Mouse (Mus musculus) kidney, postnatal 14 days (tissue): Measurements from ENCODE around the gene Rubcnl.

Experiments
- DNase-seq: peaks from one replicate; pipeline ENCODE4 v3.0.0; 2022; ENCODE audit warnings: mixed read lengths

Gene Rubcnl

DNA sequence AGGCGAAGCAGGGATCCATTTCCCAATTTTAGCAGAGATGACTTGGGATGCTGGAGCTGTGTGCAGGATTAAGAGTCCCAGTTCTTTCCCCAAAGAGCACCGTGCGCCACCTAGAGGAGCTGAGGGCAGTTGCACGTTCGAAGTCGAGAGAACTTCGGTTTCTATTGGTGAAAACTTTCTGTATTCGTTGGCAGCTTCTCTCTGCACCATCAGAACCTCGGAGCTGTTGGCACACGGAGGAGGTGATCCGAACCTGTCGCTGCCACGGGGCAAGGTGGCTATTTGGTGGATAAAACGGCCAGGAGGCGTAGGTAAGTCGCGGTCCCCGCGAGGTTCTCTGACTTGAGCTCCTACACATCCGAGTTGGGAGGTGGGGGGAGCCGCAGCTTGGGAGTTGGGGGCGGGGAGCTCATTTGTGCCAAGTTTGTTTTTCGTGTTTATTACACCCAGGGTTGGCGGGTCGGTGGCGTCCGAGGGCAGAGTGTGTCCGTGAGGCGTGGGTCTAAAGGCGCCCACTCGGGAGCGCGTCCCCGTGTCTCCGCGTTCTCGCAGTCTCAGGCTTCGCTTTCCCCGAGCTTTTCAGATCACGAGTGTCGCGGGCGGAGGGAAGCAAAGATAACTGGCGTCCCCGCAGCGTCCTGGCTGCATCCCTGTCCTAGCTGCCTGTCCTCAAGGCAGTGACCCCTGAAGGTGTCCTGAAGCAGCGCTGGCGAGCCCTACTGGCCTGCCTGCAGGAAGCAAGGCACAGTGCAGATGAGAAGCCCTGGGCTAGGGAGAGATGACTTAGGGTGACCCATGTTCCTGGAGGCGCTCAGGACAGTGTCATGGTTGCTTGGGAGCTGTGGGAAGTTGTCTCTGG lies at the start of gene Rubcnl:
Rubcnl (plus strand) TSS at position 172 of the 859 bp plus-strand sequence.
- DNase-seq = peak; percentile 77

DNA sequence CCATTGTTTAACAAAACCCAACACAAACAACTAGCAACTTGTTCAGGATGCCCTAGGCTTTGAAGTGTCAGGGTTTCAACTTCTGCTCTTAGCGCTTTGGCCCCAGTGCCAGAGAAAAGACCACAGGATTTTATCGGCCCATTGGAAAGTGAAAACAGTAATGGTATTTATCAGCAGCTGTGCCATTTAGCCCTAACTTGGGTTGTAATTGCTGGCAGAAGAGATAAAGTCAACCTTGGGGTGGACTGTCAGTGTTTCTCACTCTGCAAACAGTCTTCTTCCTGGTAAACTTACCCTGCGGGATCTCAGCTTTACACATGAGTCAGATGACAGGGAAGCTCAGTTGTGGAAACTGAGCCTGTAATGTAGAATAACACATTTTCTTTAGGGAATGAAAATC lies 43.6 kb upstream of the Rubcnl start:
- DNase-seq = no peak

DNA sequence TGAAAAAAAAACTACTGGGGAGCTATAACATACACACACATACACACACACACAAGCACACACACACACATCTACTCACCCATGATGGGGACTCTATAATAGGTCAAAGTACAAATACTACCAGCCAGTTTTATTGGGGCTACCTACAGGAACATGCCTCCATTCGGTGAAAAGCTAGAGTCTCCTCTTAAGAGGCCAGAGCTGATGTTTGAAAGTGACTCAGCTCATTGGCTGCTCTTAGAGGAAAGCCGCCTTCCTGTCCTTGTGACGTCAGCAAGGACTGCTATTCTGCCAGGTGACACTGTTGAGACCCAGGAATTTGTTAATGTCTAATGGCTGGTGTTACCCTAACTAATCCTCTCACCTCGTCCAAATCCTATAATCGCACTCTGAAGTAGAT lies 43.1 kb upstream of the Rubcnl start:
- DNase-seq = no peak

DNA sequence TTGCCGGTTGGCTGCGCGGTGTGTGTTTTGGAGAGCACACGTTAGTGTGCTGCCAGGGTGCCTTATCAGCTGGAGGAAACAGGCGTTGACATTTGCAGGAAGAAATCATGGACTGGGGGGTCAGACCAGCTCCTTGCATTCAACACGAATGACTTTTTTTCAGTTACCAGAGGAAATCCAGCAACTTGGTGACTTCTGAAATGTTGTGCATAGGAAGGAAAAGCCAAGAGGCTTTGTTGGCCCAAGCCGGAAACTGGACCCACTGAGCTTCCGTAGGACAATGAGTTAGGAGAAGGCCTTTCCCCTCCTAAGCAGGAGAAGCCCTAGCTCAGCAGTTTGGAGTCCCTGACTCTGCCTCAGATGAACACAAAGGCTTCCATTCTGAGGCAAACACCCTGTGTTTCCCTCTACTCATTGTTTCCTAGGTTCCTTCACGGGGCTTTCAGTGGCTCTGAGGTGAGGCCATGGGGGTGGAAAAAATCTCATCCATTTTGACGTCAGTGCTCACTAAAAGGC lies 41.6 kb upstream of the Rubcnl start:
- DNase-seq = peak; percentile 72

- DNase-seq = no peak
These were observed 38.9 kb upstream of the Rubcnl start for GRCm38 (mm10) chr14:74976972-74977371.

DNA sequence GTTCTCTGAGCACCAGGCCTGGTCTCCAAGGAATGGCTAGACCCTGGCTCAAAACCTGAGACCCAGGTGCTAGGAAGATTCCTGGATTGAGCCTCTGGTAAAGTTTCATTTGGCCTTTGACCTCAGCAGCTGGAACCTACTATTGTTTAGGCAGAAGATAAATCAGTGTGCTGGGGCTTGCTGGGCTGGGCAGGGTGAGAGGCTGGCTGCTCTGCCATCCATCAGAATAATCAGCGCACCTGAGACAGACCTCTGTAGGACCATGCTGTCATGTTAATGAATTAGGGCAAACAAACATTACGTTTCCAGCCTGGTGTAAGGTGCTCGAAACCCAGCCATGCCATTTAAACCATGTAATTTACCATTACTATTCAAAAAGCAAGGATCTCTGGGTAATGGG lies 34.8 kb upstream of the Rubcnl start:
- no peak for DNase-seq

DNA sequence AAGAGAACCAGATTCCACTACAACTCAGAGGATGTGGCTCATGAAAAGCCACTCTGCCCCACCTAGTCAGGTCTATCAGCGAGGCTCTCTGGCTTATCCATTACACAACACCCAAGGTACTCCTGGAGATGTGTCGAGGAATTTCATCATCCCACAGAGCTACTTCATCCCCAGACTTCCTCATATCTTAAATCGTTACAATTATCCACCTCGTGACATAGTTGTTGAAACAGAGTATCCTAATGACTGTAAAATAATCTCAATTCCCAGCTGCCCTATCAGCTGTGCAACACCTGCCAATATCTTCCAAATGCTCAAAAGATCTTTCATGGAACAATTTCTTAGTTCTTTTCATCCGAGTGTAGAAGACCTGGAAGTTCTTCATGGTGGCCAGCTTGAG lies 32.7 kb upstream of the Rubcnl start:
- no peak for DNase-seq

DNA sequence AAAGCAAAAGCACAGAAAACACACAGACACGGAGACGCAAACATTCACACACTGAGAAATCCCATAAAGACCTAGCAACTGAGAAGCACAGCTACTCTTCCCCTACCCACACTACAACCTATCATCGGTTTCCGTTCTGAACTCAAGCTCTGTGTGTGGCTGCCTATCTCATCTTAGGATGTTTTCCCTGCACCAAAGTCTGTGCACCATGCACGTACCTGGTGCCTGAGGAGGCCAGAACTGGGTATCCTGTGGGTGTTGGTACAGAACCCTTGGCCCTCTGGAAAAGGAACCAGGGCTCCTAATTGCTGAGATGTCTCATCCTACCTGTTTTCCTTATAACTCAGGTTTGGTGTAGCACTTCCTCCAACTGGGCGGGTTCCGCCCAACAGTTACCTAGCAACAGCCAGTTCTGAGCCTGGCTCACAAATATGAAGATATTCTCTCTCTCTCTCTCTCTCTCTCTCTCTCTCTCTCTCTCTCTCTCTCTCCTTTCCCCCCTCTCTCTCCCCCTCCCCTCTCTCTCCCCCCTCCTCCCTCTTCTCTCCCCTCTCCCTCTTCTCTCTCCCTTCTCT lies 30.9 kb upstream of the Rubcnl start:
- no peak for DNase-seq

- no peak for DNase-seq
These were observed 30.2 kb upstream of the Rubcnl start for GRCm38 (mm10) chr14:74985658-74986057.

DNA sequence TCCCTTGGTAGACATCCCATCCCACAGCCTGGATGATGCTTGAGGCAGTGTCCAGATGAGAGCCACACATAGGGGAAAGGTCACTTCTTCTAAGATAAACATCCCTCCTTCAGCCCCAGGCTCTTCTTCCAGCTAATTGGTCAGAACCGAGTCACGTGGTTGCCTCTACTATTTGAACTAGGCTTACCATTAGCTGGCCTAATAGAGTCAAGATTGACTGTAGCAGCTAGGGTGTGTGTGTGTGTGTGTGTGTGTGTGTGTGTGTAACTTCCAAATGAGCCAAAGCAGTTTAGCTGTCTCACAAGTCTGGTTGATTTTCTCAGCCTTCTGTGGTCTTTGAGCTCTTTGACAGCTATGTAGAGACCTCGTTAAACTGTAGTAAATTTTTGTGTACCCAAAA lies 29.3 kb upstream of the Rubcnl start:
- DNase-seq = no peak

DNA sequence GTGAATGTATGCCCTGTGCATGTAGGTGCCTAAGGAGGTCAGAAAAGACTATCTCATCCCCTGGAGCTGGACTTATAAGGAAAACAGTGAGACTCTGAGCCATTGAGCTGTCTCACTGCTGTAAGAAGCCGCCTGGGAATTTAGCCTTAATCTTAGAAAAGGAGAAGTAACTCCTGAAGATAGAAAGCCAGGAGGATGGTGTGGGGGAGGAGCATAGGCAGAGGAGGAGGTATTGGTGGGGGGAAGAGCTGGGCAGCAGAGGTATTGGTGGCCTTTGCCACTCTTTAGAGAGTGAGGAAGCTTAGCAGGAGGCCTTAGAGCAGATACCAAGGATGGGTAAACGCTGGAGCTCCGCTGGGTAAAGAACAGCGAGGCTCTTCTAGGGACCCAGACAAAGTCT lies 26.5 kb upstream of the Rubcnl start:
- no peak for DNase-seq

GRCm38 (mm10) chr14:74989909-74990308 lies 25.9 kb upstream of the Rubcnl start:
- DNase-seq = no peak

GRCm38 (mm10) chr14:74990504-74990903 lies 25.3 kb upstream of the Rubcnl start:
- DNase-seq = peak; percentile 53

DNA sequence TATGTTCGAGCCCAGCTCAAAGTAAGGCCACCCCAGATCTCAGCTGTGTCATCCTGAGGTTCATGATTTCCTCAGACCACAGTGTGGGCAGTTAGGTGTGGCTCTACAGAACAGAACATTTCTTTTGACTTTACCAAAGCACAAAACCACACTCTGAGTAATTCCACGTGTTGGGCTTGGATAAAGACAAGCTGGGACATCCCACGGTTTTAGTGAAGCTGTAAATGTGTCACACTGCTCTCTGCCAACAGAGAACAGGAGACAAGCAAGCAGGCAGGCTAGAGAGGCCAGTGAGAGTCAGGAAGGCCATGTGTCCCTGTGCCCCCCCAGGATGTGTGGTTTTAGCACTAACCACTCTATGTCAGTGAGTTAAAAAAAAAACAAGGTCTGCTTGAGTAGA lies 19.3 kb upstream of the Rubcnl start:
- no peak for DNase-seq

DNA sequence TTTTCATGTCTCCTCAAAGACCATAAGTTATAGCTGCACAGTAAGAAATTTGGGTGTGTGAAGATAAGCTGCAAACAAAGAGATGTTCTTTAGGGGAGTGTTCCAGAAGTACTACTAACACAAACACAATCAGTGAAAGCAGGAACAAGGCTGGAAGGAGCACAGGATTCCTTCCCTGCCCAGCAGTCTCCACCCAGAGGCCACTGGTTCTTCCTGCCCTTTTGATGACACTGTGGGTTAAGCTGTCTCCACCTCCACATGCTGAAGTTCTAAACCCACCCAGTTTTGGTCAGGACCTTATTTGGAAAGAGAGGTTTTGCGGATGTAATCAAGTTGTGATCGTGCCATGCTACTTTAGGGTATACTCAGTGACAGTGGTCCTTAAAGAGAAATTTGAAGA lies 18.8 kb upstream of the Rubcnl start:
- no peak for DNase-seq

GRCm38 (mm10) chr14:75001364-75001763 lies 14.5 kb upstream of the Rubcnl start:
- DNase-seq = no peak

GRCm38 (mm10) chr14:75003356-75003755 lies 12.5 kb upstream of the Rubcnl start:
- DNase-seq = no peak

DNA sequence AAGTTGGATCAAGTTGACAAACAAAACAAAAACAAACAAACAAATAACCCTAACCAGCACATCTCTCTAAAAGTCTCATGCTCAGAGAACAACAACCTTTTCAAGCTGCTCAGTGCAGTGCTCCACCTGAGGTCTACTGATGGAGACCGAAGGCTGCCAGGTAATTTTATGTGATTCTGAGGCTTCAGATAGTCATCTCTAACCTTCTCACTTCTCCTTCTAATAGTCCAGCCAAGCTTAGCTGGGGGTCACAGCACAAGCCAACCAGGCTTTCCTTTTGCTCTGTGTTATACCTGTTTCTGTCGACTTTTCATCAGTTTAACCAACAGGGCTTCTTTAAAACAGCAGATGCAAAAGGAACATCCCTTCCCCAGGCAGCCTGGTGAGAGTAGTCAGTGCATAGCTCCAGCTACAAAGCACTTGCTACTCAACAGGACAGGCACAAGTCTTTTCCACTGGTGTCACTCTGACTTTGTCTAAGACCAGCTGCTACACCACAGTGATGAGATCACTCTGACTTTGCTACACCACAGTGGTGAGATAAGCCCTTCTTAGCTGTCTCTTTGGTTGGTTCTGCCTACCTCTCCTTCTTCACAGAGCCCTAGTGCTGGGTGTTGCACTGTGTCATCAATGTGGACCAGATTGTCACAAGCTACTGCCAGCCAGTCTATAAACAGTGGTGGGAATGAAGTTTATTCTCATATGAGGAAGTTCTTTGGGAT lies 10.2 kb upstream of the Rubcnl start:
- no peak for DNase-seq

DNA sequence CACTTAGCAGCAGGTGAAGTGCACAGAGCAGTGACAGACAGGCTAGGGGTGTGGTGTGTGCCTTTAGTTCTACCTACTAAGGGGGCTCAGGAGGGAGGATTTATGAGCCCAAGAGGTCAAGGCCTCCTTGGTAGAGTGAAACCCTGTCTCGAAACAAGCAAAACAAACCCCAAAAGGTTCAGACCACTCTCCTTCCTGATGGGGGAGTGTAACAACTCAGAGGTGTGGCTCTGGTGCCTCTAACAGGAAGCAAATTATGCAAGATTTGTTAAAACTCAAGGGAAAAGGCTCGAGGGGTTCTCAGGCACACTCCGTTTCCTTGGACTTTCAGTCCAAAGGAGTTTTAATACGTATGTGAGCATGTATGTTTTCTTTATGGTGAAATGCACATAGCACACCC lies 5.5 kb upstream of the Rubcnl start:
- DNase-seq = no peak

- no peak for DNase-seq
These were observed 4.7 kb upstream of the Rubcnl start for GRCm38 (mm10) chr14:75010986-75011655.

GRCm38 (mm10) chr14:75016715-75017020 lies 841 bp downstream of the Rubcnl start:
- DNase-seq = no peak

DNA sequence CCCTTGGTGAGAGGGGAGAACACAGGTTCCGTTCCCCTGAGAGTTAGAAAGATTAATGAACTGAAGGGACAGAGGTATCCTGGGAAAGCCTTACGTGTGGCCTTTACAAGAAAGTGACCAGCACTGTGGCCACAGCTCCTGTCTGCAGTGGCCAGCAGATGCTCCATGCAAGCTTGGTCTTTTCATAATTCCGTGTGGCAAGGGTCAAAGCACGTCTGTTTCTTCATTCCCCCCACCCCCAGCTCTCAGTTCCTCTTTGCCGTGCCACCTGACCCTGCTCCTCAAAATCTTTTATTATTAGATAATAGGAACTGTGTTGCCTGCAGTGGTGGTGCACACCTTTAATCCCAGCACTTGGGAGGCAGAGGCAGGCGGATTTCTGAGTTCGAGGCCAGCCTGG lies 1.4 kb downstream of the Rubcnl start:
- DNase-seq = no peak
